Mouse (Mus musculus) effector memory CD4-positive, alpha-beta T cell, adult 5 months (primary cell): ENCODE data around the gene Stub1. TPM values are rescaled to one million over a fixed set of nuclear protein-coding genes. Genes with fewer than 3 reads are reported as not detected.

Experiments used
- polyA plus RNA-seq: library from polyadenylated mRNA; unstranded; fragments of 100-300 nt; shearing (Covaris generic); gene quantifications from one replicate; pipeline ENCODE4 v1.2.1, GENCODE M21; 2017

Stub1 gene
- polyA plus RNA-seq, 1 experiment from 2014 or later = 126 TPM

Other genes starting within 250 kb of the Stub1 start
- not detected for gene Gng13, start 116.2 kb downstream of the Stub1 start, polyA plus RNA-seq
- gene Chtf18, start 106.0 kb downstream of the Stub1 start, polyA plus RNA-seq = 4.7 TPM
- gene Rpusd1, start 105.7 kb downstream of the Stub1 start, polyA plus RNA-seq = 4.0 TPM
- gene Mslnl, start 97.4 kb downstream of the Stub1 start, polyA plus RNA-seq = not detected
- not detected for gene Msln, start 79.0 kb downstream of the Stub1 start, polyA plus RNA-seq
- gene Narfl, start 59.6 kb downstream of the Stub1 start, polyA plus RNA-seq = 15.6 TPM
- 23.1 TPM for gene Haghl, start 47.7 kb downstream of the Stub1 start, polyA plus RNA-seq
- gene Ccdc78, start 46.8 kb downstream of the Stub1 start, polyA plus RNA-seq = 0.29 TPM
- gene Fam173a, start 40.5 kb downstream of the Stub1 start, polyA plus RNA-seq = 125 TPM
- not detected for gene AC134908.4, start 37.7 kb downstream of the Stub1 start, polyA plus RNA-seq
- gene Metrn, start 36.3 kb downstream of the Stub1 start, polyA plus RNA-seq = 28.1 TPM
- gene Fbxl16, start 24.3 kb downstream of the Stub1 start, polyA plus RNA-seq = not detected
- 19.3 TPM for gene Wdr24, start 9.8 kb downstream of the Stub1 start, polyA plus RNA-seq
- 18.3 TPM for gene Jmjd8, start 4.5 kb downstream of the Stub1 start, polyA plus RNA-seq
- gene Rhbdl1, start 3.9 kb upstream of the Stub1 start, polyA plus RNA-seq = not detected
- 1.9 TPM for gene Gm20683, start 8.4 kb upstream of the Stub1 start, polyA plus RNA-seq
- 27.1 TPM for gene Rhot2, start 11.4 kb upstream of the Stub1 start, polyA plus RNA-seq
- 20.9 TPM for gene Wdr90, start 28.1 kb upstream of the Stub1 start, polyA plus RNA-seq
- 18.5 TPM for gene Mcrip2, start 35.4 kb upstream of the Stub1 start, polyA plus RNA-seq
- 41.5 TPM for gene Mettl26, start 41.7 kb upstream of the Stub1 start, polyA plus RNA-seq
- gene Wfikkn1, start 47.5 kb upstream of the Stub1 start, polyA plus RNA-seq = 0.21 TPM
- gene Rab40c, start 86.3 kb upstream of the Stub1 start, polyA plus RNA-seq = 17.2 TPM
- 39.1 TPM for gene Pigq, start 111.5 kb upstream of the Stub1 start, polyA plus RNA-seq
- gene Nhlrc4, start 111.6 kb upstream of the Stub1 start, polyA plus RNA-seq = not detected
- gene A930017K11Rik, start 119.2 kb upstream of the Stub1 start, polyA plus RNA-seq = not detected
- 21.9 TPM for gene Capn15, start 152.4 kb upstream of the Stub1 start, polyA plus RNA-seq
- 20.2 TPM for gene Rab11fip3, start 236.2 kb upstream of the Stub1 start, polyA plus RNA-seq